29 mouse cellular contexts compared by ENCODE assay signal in genomic region chr6:129380454-129380853, GRCm38 (mm10). TPM values are rescaled to one million over a fixed set of nuclear protein-coding genes. Genes with fewer than 3 reads are reported as not detected.
DNase-seq lines count a peak whose midpoint lies in the region; ATAC-seq lines count a peak whose summit lies in the region.
"Had no signal": no experiment of that assay in that cellular context is flagged by ENCODE, and none has a peak within 500 bp of the region (broad histone marks: within the 10 kb centered on the region; RNA-seq: fewer than 3 reads in every experiment).

No protein-coding gene starts in this region.

- peak; percentile 73; the same call in 1 of the 2 replicates for ATAC-seq in hindbrain, embryonic 16.5 days
- no peak for ATAC-seq in hindbrain, embryonic 14.5 days (ENCODE audit: low FRiP score)
- ATAC-seq: activated CD4-positive, CD25-positive, alpha-beta regulatory T cell, adult 4 months; forebrain, embryonic 13.5 days; forebrain, embryonic 16.5 days; intestine, embryonic 15.5 days had no signal

- DNase-seq in cerebellum, postnatal 10 days = peak; percentile 7 to 20
- no peak for DNase-seq in cerebellum, adult 9-10 months
- no peak for DNase-seq in hindbrain, embryonic 14.5 days (ENCODE audit: low spot score)
- DNase-seq in layer of hippocampus, adult 9-11 months = peak; percentile 7
- DNase-seq in layer of hippocampus, postnatal 10 days (ENCODE audit: low spot score in 2 of 2) = no peak
- DNase-seq in brain, adult 2 months (ENCODE audit: low read depth, low spot score) = peak; percentile 77
- DNase-seq: adrenal gland, adult 8-10 months; adrenal gland, postnatal 25 days; cerebellum, adult 11 months; cerebellum, adult 2 months; gastrocnemius, postnatal 25 days; heart, adult 18-20 months; heart, postnatal 10 days; heart, postnatal 36 days had no signal

- H3K4me1 ChIP-seq in hindbrain, embryonic 16.5 days (ENCODE audit: control insufficient read depth, insufficient read depth, low read depth, low read length) = no peaks in the 10 kb centered on the region
- H3K4me1 ChIP-seq in hindbrain, embryonic 14.5 days (replicated peaks; ENCODE audit: control insufficient read depth, insufficient read depth, low read length) = no peaks in the 10 kb centered on the region
- H3K4me1 ChIP-seq: forebrain, embryonic 13.5 days; hindbrain, embryonic 12.5 days; intestine, embryonic 15.5 days had no signal

- no peak overlapping the region for H3K4me2 ChIP-seq in hindbrain, embryonic 16.5 days (ENCODE audit: low read length)
- no peak overlapping the region for H3K4me2 ChIP-seq in hindbrain, embryonic 14.5 days (replicated peaks)
- H3K4me2 ChIP-seq: forebrain, embryonic 13.5 days; heart, embryonic 12.5 days; heart, embryonic 15.5 days; hindbrain, embryonic 12.5 days; intestine, embryonic 15.5 days had no signal

- no peaks in the 10 kb centered on the region for H3K27me3 ChIP-seq in hindbrain, embryonic 16.5 days (replicated peaks; ENCODE audit: control insufficient read depth, insufficient read depth, low read length)
- no peaks in the 10 kb centered on the region for H3K27me3 ChIP-seq in hindbrain, embryonic 14.5 days (ENCODE audit: control insufficient read depth, insufficient read depth, low read length)
- H3K27me3 ChIP-seq: forebrain, embryonic 13.5 days; heart, embryonic 12.5 days; heart, embryonic 15.5 days; hindbrain, embryonic 12.5 days; intestine, embryonic 15.5 days had no signal

- WGBS in hindbrain, embryonic 16.5 days = 48% methylated on average over 3 of the region's 4 CpGs
- 61% methylated on average over 4 of the region's 4 CpGs for WGBS in hindbrain, embryonic 14.5 days

- no peaks in the 10 kb centered on the region for H3K36me3 ChIP-seq in hindbrain, embryonic 16.5 days (ENCODE audit: control insufficient read depth, insufficient read depth, low read length)
- H3K36me3 ChIP-seq in hindbrain, embryonic 14.5 days (replicated peaks; ENCODE audit: control insufficient read depth, insufficient read depth) = no peaks in the 10 kb centered on the region
- H3K36me3 ChIP-seq: forebrain, embryonic 10.5 days; heart, embryonic 12.5 days; heart, embryonic 15.5 days; hindbrain, embryonic 12.5 days; intestine, embryonic 15.5 days had no signal

- no peak overlapping the region for H3K4me3 ChIP-seq in hindbrain, embryonic 16.5 days (ENCODE audit: low read length)
- no peak overlapping the region for H3K4me3 ChIP-seq in hindbrain, embryonic 14.5 days (replicated peaks; ENCODE audit: low read length)
- H3K4me3 ChIP-seq: forebrain, embryonic 10.5 days; forebrain, embryonic 13.5 days; heart, embryonic 12.5 days; heart, embryonic 15.5 days; hindbrain, embryonic 12.5 days; intestine, embryonic 15.5 days had no signal

- H3K9ac ChIP-seq in hindbrain, embryonic 16.5 days (ENCODE audit: low read depth, low read length) = no peak overlapping the region
- no peak overlapping the region for H3K9ac ChIP-seq in hindbrain, embryonic 14.5 days
- H3K9ac ChIP-seq: forebrain, embryonic 13.5 days; heart, embryonic 12.5 days; heart, embryonic 15.5 days; hindbrain, embryonic 12.5 days; intestine, embryonic 15.5 days had no signal

- no peak overlapping the region for H3K27ac ChIP-seq in hindbrain, embryonic 16.5 days (ENCODE audit: low read depth, low read length)
- H3K27ac ChIP-seq in hindbrain, embryonic 14.5 days = no peak overlapping the region
- H3K27ac ChIP-seq: forebrain, embryonic 10.5 days; forebrain, embryonic 13.5 days; heart, embryonic 15.5 days; hindbrain, embryonic 12.5 days; intestine, embryonic 15.5 days had no signal

- H3K9me3 ChIP-seq in hindbrain, embryonic 16.5 days (ENCODE audit: control insufficient read depth, low read length) = no peaks in the 10 kb centered on the region
- H3K9me3 ChIP-seq in hindbrain, embryonic 14.5 days (ENCODE audit: control insufficient read depth, low read length) = 0 out of 2 replicates have a peak, but pooled peaks cover 5% of the 10 kb centered on the region
- H3K9me3 ChIP-seq: forebrain, embryonic 10.5 days; forebrain, embryonic 13.5 days; heart, embryonic 15.5 days; hindbrain, embryonic 12.5 days; intestine, embryonic 15.5 days had no signal

RNA-seq across cellular contexts. Expression of gene Clec12b, which starts 5.2 kb away (rescaled TPM):
- 0.39 and 0.98 TPM in 2 replicates for polyA plus RNA-seq in hindbrain, embryonic 16.5 days (2015; fragmentation: Nextera tagmentation; extraction: Ambion mirVana)
- 0.41 and 0.51 TPM in 2 replicates for polyA plus RNA-seq in hindbrain, embryonic 14.5 days (2014; fragmentation: Nextera tagmentation; extraction: Ambion mirVana)
- not detected for total RNA-seq in layer of hippocampus, postnatal 10 days (2021)
- total RNA-seq: adrenal gland, postnatal 25 days; ES-E14; gastrocnemius, adult 8-10 months; gastrocnemius, postnatal 25 days; heart, adult 18-20 months; heart, postnatal 10 days had no signal
- polyA plus RNA-seq: activated CD4-positive, CD25-positive, alpha-beta regulatory T cell, adult 4 months; embryonic facial prominence, embryonic 11.5 days; forebrain, embryonic 10.5 days; forebrain, embryonic 16.5 days; hindbrain, embryonic 12.5 days; intestine, embryonic 15.5 days had no signal

RNA-seq across cellular contexts. Expression of gene Clec1b, which starts 16.6 kb away (rescaled TPM):
- polyA plus RNA-seq in hindbrain, embryonic 16.5 days (2015; fragmentation: Nextera tagmentation; extraction: Ambion mirVana) = 0.73 and 0.79 TPM in 2 replicates
- 0.63 and 1.4 TPM in 2 replicates for polyA plus RNA-seq in hindbrain, embryonic 14.5 days (2014; fragmentation: Nextera tagmentation; extraction: Ambion mirVana)
- total RNA-seq in layer of hippocampus, postnatal 10 days (2021) = under 1 TPM; 0.32 to 0.62 TPM
- total RNA-seq: ES-E14; gastrocnemius, adult 8-10 months; gastrocnemius, postnatal 25 days had no signal
- polyA plus RNA-seq: frontal cortex, adult 2 months; gonadal fat pad, adult 2 months had no signal

RNA-seq across cellular contexts. Expression of gene Clec9a, which starts 28.2 kb away (rescaled TPM):
- polyA plus RNA-seq in hindbrain, embryonic 16.5 days (2015; fragmentation: Nextera tagmentation; extraction: Ambion mirVana) = 0.10 and 0.24 TPM in 2 replicates
- polyA plus RNA-seq in hindbrain, embryonic 14.5 days (2014; fragmentation: Nextera tagmentation; extraction: Ambion mirVana) = 0.16 and 0.33 TPM in 2 replicates
- not detected for total RNA-seq in layer of hippocampus, postnatal 10 days (2021)
- total RNA-seq: ES-E14; gastrocnemius, adult 8-10 months; gastrocnemius, postnatal 25 days had no signal
- polyA plus RNA-seq: activated CD4-positive, CD25-positive, alpha-beta regulatory T cell, adult 4 months; cerebellum, adult 2 months; frontal cortex, adult 2 months had no signal

RNA-seq across cellular contexts. Expression of gene Clec12a, which starts 38.0 kb away (rescaled TPM):
- polyA plus RNA-seq in hindbrain, embryonic 16.5 days (2015; fragmentation: Nextera tagmentation; extraction: Ambion mirVana) = 0.15 and 0.26 TPM in 2 replicates
- polyA plus RNA-seq in hindbrain, embryonic 14.5 days (2014; fragmentation: Nextera tagmentation; extraction: Ambion mirVana) = 0.32 and 0.44 TPM in 2 replicates
- total RNA-seq in layer of hippocampus, postnatal 10 days (2021) = not detected
- total RNA-seq: ES-E14 had no signal

RNA-seq across cellular contexts. Expression of gene 4922502D21Rik, which starts 48.9 kb away (rescaled TPM):
- not detected in 2 replicates for polyA plus RNA-seq in hindbrain, embryonic 16.5 days (2015; fragmentation: Nextera tagmentation; extraction: Ambion mirVana)
- 0.12 TPM in 1 of 2 replicates, not detected in the other for polyA plus RNA-seq in hindbrain, embryonic 14.5 days (2014; fragmentation: Nextera tagmentation; extraction: Ambion mirVana)
- total RNA-seq in layer of hippocampus, postnatal 10 days (2021) = not detected
- total RNA-seq: adrenal gland, adult 8-10 months; adrenal gland, postnatal 25 days; ES-E14; gastrocnemius, adult 8-10 months; gastrocnemius, postnatal 25 days; heart, adult 18-20 months; heart, postnatal 10 days; heart, postnatal 36 days had no signal
- polyA plus RNA-seq: activated CD4-positive, CD25-positive, alpha-beta regulatory T cell, adult 4 months; cerebellum, adult 2 months; embryonic facial prominence, embryonic 11.5 days; embryonic facial prominence, embryonic 14.5 days; forebrain, embryonic 10.5 days; forebrain, embryonic 13.5 days; forebrain, embryonic 16.5 days; frontal cortex, adult 2 months; heart, embryonic 12.5 days; heart, embryonic 15.5 days; hindbrain, embryonic 12.5 days; intestine, embryonic 15.5 days had no signal

Comparison
In these comparisons a context has a peak if more than half of its experiments do, and no peak if none do; other contexts are left out.
1. DNase-seq: peak in cerebellum, postnatal 10 days (2 of 2), layer of hippocampus, adult 9-11 months (single experiment) and brain, adult 2 months (single experiment); none in cerebellum, adult 9-10 months (single experiment), hindbrain, embryonic 14.5 days (single experiment) and layer of hippocampus, postnatal 10 days (0 of 2).